Comparison of ENCODE assay signal across 8 mouse cellular contexts in genomic region chr10:13963908-13964500, GRCm38 (mm10). TPM values are rescaled to one million over a fixed set of nuclear protein-coding genes. Genes with fewer than 3 reads are reported as not detected.
A peak's percentile ranks its signal among the peaks of the same experiment; 100 is the strongest.
DNase-seq lines count a peak whose midpoint lies in the region; ATAC-seq and TF ChIP-seq lines count a peak whose summit lies in the region.

No protein-coding gene starts in this region.

- no peaks in the 10 kb centered on the region for H3K9me3 ChIP-seq in hindbrain, embryonic 11.5 days (ENCODE audit: control insufficient read depth, low read length)
- H3K9me3 ChIP-seq in midbrain, embryonic 13.5 days, result no peaks in the 10 kb centered on the region

- H3K36me3 ChIP-seq in kidney, adult 2 months (ENCODE audit: control insufficient read depth, insufficient read depth, low read length), result no peaks in the 10 kb centered on the region
- no peaks in the 10 kb centered on the region for H3K36me3 ChIP-seq in hindbrain, embryonic 11.5 days (ENCODE audit: control insufficient read depth, insufficient read depth, low read length)
- H3K36me3 ChIP-seq in midbrain, embryonic 13.5 days, result no peaks in the 10 kb centered on the region

- H3K4me3 ChIP-seq in kidney, adult 2 months (ENCODE audit: insufficient read depth, low read depth, low read length), result peak overlapping the region; percentile 61
- peak overlapping the region; percentile 77 for H3K4me3 ChIP-seq in hindbrain, embryonic 11.5 days (ENCODE audit: low read depth, low read length)
- H3K4me3 ChIP-seq in midbrain, embryonic 13.5 days (replicated peaks), result peak overlapping the region; percentile 84

- TF ChIP-seq CTCF in kidney, adult 2 months (conservative IDR thresholded peaks at IDR 0.05; ENCODE audit: insufficient read depth, insufficient read length, low read depth, low read length), result no peak

- H3K4me1 ChIP-seq in kidney, adult 2 months (ENCODE audit: control insufficient read depth, insufficient read depth, low read length), result no peaks in the 10 kb centered on the region; the same call in 1 of the 2 replicates
- H3K4me1 ChIP-seq in hindbrain, embryonic 11.5 days (replicated peaks; ENCODE audit: control insufficient read depth, insufficient read depth, low read length), result no peaks in the 10 kb centered on the region
- peaks cover 15% of the 10 kb centered on the region; the same call in 1 of the 2 replicates for H3K4me1 ChIP-seq in midbrain, embryonic 13.5 days (replicated peaks)

- no peaks in the 10 kb centered on the region for H3K27me3 ChIP-seq in kidney, adult 2 months (replicated peaks; ENCODE audit: control insufficient read depth, insufficient read depth, low read length)
- no peaks in the 10 kb centered on the region for H3K27me3 ChIP-seq in hindbrain, embryonic 11.5 days (ENCODE audit: control insufficient read depth, insufficient read depth, low read length)
- peaks cover 17% of the 10 kb centered on the region for H3K27me3 ChIP-seq in midbrain, embryonic 13.5 days

- peak overlapping the region; percentile 82 for H3K4me2 ChIP-seq in hindbrain, embryonic 11.5 days (replicated peaks; ENCODE audit: low read depth, low read length)
- H3K4me2 ChIP-seq in midbrain, embryonic 13.5 days (replicated peaks), result peak overlapping the region; percentile 96

- TF ChIP-seq POLR2A in kidney, adult 2 months (IDR thresholded peaks at IDR 0.05; ENCODE audit: low read depth, low read length), result no peak

- no peak for ATAC-seq in hindbrain, embryonic 11.5 days (ENCODE audit: low FRiP score)
- ATAC-seq in midbrain, embryonic 13.5 days, result no peak
- ATAC-seq in granulocyte monocyte progenitor cell, adult 5-6 weeks (replicated peaks; ENCODE audit: poor library complexity, severe bottlenecking), result no peak

- peak overlapping the region; percentile 99 for H3K27ac ChIP-seq in kidney, adult 2 months (ENCODE audit: insufficient read depth, low read depth, low read length)
- no peak overlapping the region for H3K27ac ChIP-seq in hindbrain, embryonic 11.5 days (ENCODE audit: low read depth, low read length)
- no peak overlapping the region for H3K27ac ChIP-seq in midbrain, embryonic 13.5 days

- H3K9ac ChIP-seq in hindbrain, embryonic 11.5 days (ENCODE audit: low read depth, low read length), result peak overlapping the region; percentile 89; the same call in 1 of the 2 replicates
- peak overlapping the region; percentile 93; the same call in 1 of the 2 replicates for H3K9ac ChIP-seq in midbrain, embryonic 13.5 days (replicated peaks)

- 10% methylated on average over 8 of the region's 8 CpGs for WGBS in kidney, adult 2 months
- WGBS in hindbrain, embryonic 11.5 days, result 7% methylated on average over 8 of the region's 8 CpGs
- 5% methylated on average over 8 of the region's 8 CpGs for WGBS in midbrain, embryonic 13.5 days

- no peak for DNase-seq in kidney, adult 2 months
- DNase-seq in kidney, postnatal 25 days, result no peak
- DNase-seq in NIH3T3 (ENCODE audit: low read depth), result peak; percentile 26
- DNase-seq in hindbrain, embryonic 11.5 days (ENCODE audit: low spot score), result no peak
- DNase-seq in natural killer cell, adult 2 months (ENCODE audit: low spot score in 2 of 2), result no peak
- DNase-seq in retina, postnatal 1 day, result no peak

RNA-seq across cellular contexts. Expression of gene Hivep2, which starts 1.9 kb away (rescaled TPM):
- polyA plus RNA-seq in kidney, adult 2 months (2012; rRNA removed), result 4.9 and 5.1 TPM in 2 replicates
- 6.2 and 8.9 TPM in 2 replicates for polyA plus RNA-seq in hindbrain, embryonic 11.5 days (2014; fragmentation: Nextera tagmentation; extraction: Ambion mirVana)
- polyA plus RNA-seq in midbrain, embryonic 13.5 days (2015; fragmentation: Nextera tagmentation; extraction: Ambion mirVana), result 6.3 TPM in 2 replicates
- total RNA-seq in granulocyte monocyte progenitor cell, adult 5-6 weeks (2014; fragmentation: Nextera tagmentation), result 1.4 and 5.4 TPM in 2 replicates
- total RNA-seq in granulocyte monocyte progenitor cell, adult 5-6 weeks (2017), result 0.62 and 0.69 TPM in 2 replicates
